Mouse (Mus musculus): ENCODE results near the gene Gm42906.

- TF ChIP-seq CTCF (IDR thresholded peaks at IDR 0.05; ENCODE audit: low read depth) (peak; percentile 74), EP300 (IDR thresholded peaks at IDR 0.05; ENCODE audit: low read depth) (no peak)
Observed at GRCm38 (mm10) chr5:151292310-151292709, 135.7 kb downstream of the Gm42906 start.

Data from liver, postnatal 0 days (tissue).